Mouse (Mus musculus): ENCODE measurements around the gene Wdr95.

Wdr95 gene

GRCm38 (mm10) chr5:149623815-149624675, 95.6 kb downstream of the Wdr95 start:
- no peak for DNase-seq (ENCODE audit: low spot score)

- DNase-seq (ENCODE audit: low spot score): no peak
These were observed 97.1 kb downstream of the Wdr95 start for GRCm38 (mm10) chr5:149625547-149625946.

GRCm38 (mm10) chr5:149634409-149635035, 106.0 kb downstream of the Wdr95 start:
- no peak for DNase-seq (ENCODE audit: low spot score)

DNA sequence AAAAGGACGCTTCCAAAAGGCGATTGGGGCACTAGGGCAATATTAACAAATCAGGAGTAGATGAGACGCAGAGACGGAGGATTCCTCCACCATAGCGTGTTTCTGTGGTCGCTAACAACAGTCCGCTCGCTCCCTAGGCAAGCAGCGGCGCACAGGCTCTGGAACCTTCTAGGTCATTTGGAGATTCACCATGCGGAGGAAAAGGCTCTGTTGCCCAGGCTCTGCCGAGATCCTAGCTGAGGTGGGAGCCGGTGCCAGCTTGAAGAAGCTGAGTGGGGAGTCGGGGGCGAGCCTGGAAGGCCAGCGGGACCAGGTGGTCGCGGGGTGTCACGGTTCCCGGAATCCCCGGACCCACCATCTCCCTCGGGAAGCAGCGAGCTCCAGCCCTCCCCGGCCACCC, 107.1 kb downstream of the Wdr95 start:
- no peak for DNase-seq (ENCODE audit: low spot score)

- peak; percentile 96 for DNase-seq (ENCODE audit: low spot score)
These were observed 107.8 kb downstream of the Wdr95 start, which contains the start of gene Hsph1 for GRCm38 (mm10) chr5:149636075-149636920. TSS of gene Hsph1 (minus strand) at chr5:149636376.

DNA sequence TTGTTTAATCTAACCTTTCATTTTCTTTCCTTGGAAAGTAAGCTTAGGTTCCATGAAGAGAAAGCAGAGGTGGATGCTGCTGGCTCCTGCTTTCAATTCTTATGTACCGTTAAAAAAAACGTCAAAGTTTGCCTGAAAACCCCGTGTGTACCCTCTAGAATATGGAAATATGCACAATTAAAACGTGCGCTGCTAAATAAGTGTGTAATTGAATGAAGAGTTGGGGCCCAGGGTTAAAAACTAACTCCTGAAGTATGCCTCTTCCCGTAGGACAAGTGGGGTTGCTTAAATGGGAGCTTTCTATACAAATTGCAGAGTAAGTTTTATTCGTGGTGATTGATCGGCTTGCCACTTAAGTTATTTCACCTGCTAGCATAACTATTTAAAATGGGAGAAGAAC, 108.8 kb downstream of the Wdr95 start:
- no peak for DNase-seq (ENCODE audit: low spot score)

GRCm38 (mm10) chr5:149641277-149641892, 112.9 kb downstream of the Wdr95 start:
- DNase-seq (ENCODE audit: low spot score): no peak

- DNase-seq (ENCODE audit: low spot score): no peak
These were observed 113.9 kb downstream of the Wdr95 start for GRCm38 (mm10) chr5:149642366-149642765.

DNA sequence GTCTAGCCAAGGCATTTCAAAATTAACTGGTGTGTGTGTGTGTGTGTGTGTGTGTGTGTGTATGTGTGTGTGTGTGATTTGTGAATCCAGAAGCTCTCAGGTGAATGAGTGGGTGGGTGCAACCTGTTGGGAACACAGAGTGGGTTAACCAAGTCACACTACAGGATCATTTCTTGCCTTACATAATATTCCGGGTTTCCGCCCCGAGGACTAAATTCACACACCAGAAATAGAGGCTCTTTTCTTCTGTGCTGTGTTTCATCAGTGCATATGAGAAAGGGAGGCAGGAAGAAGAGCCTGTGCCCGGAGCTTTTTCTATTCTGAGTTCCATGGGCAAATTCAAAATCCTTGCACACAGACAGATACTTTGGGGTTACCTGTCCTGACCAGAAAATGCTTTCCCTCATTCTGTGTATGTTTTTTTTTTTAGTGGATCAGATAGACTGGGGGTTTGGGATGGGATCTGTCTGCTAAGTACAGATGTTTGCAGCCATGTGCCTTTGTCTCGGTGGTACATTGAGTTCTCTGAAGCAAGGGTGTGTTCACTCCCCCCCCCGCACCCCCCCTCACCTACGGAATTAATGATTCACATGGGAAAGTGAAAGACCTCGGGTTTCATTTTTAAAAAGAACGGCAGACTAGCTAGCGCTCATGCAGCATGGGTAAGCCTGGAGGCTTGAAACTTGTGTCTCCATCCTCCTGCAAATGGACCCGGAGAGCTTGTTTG, 114.5 kb downstream of the Wdr95 start:
- DNase-seq (ENCODE audit: low spot score): no peak

- no peak for DNase-seq (ENCODE audit: low spot score)
These were observed 119.1 kb downstream of the Wdr95 start for GRCm38 (mm10) chr5:149647367-149648115.

- no peak for DNase-seq (ENCODE audit: low spot score)
These were observed 119.7 kb downstream of the Wdr95 start for GRCm38 (mm10) chr5:149648196-149648595.

DNA sequence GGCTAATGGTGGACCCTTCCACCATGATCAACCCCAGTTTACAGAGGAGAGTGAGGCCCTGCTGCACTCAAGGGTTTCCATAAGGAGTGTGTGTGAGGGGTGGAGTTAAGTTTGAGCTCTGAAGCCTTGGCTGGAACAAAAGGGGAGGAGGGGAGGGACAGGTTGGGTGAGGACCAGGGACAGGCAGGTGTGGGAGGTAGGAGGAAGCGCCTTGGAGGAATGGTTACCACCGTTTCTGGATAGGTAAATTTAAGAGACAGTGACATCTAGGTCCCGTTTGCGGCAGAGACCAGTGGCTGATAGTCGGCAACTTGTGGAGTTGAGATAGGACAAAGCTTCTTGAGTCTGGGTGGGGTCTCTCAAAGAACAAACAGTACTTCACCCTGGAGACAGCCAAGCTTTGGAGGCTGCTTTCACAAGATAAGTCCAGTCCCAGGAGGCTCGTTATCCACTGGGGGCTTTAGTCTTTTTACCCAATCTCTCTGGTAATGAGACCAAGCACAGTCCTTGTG, 120.5 kb downstream of the Wdr95 start:
- DNase-seq (ENCODE audit: low spot score): no peak

DNA sequence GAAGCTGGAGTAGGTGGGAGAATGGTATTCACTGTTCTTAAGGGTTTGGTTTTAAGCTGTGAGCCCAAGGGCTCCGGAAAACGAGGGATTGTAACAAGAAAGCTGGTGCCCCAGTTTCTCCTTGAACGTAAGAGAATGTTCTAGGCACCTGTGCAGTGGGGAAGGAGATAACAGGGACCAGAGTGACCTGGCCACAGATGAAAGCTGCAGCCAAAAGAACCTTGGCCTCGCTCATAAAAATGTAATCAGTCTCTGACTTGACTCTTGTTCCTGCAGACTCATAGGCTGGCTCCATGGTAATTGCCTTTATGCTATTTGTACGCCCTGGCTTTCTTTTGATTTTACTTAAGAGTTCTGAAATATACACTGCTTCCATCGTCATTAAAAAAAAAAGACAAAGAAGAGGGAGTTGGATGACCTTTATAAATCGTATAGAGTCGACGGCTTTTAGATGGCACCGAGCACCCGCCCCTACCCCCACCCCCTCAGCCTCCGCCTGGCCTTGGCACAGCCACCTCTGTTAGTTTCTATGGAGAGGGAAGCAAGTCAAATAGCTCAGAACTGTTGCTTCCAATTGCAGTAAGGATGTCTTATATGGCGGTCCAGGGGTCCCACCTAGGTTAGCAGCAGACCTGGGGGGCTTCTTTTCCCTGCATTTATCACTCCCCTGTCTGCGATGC, 121.2 kb downstream of the Wdr95 start:
- no peak for DNase-seq (ENCODE audit: low spot score)

DNA sequence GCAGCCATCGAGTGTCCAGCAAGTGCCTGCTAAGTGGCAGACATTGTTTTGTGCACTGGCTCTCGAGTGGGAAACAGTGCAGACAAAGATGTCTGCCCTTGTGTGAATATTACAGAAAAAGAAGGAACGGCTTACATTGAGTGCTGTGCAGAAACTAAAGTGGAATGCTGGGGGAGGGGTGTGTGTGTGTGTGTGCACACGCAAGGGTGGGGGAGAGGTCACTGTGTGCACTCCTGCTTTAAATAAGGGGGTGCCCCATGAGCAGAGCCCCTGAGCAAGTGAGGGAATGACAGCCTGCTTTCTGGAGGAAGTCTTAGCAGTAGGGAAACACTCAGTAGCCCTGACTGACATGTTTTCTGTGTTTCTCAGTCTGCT, 121.7 kb downstream of the Wdr95 start:
- DNase-seq (ENCODE audit: low spot score): no peak

DNA sequence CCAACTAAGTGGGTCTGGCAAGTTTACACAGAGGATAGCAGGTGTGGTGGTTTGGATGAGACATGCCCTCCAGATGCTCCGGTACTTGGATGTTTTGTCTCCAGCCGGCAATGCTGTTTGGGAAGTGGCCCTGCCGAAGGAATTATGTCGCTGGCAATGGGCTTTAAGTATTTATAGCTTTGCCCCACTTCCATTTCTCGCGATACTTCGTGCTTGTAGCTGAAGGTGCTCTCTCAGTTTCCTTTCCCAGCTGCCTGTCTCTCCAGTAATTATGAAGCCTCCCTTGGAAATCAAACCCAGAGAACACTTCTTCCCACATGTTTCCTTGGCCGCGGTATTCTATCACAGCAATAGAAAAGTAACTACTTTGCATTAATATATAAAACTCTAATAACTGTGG, 127.2 kb downstream of the Wdr95 start:
- no peak for DNase-seq (ENCODE audit: low spot score)

- no peak for DNase-seq (ENCODE audit: low spot score)
These were observed 129.5 kb downstream of the Wdr95 start for GRCm38 (mm10) chr5:149658022-149658421.

DNA sequence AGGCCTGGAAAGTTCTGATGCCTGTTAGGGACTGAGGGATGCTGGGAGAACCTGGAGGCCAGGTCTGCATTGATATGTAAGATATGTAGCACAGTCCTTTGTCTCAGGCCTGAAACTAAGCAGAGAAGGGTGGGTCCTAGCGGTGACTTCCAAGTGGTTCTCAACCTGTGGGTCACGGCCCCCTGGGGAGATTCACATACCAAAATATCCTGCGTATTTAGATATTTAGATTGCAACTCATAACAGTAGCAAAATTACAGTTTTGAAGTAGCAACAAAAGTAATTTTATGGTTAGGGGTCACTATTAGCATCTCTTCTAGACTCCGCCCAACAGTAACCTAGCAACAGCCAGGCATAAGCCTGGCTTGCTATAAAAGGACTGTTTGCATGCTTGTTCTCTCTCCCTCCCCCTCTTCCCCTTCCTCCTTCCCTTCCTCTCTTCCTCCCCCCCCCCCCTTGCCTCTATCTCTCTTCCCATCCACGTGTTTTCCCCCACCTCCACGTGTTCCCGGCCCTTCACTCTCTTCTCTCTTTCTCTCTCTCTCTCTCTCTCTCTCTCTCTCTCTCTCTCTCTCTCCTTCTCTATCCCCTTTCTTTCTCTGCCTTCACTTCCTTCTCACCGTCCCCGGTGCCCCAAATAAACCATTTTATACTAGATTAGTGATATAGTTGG, 130.4 kb downstream of the Wdr95 start:
- DNase-seq (ENCODE audit: low spot score): no peak

- no peak for DNase-seq (ENCODE audit: low spot score)
These were observed 130.9 kb downstream of the Wdr95 start for GRCm38 (mm10) chr5:149659414-149659780.

GRCm38 (mm10) chr5:149661428-149661827, 132.9 kb downstream of the Wdr95 start:
- no peak for DNase-seq (ENCODE audit: low spot score)

All from testis, postnatal 10 days (tissue).